Mouse (Mus musculus) MEL (cell line): ENCODE measurements at regions not wholly inside any gene's neighbourhood (a gene's known extent, or its start where the extent isn't known, plus 50 kb on each side); places are given as distances from the start of the nearest gene placed in this dataset.
A peak's percentile ranks its signal among the peaks of the same experiment; 100 is the strongest.

ENCODE experiments used
- DNase-seq: peaks from one replicate; pipeline ENCODE4 v3.0.0; 2011; ENCODE audit warnings: low read depth, low spot score
- H3K27ac ChIP-seq: 2 replicates; pipeline ENCODE4 v1.5.1; 2012; ENCODE audit warnings: low read depth, mild to moderate bottlenecking, control low read depth, low read length, moderate library complexity; ENCODE audit not compliant: control insufficient read depth
- H3K27me3 ChIP-seq, 2 experiments: fragments of 150-350 bp in 1 of 2; sonication (generic) in 1 of 2; 2 replicates each; pipeline ENCODE4 v1.6.1; 2012; ENCODE audit warnings: low read length in 2 of 2, mild to moderate bottlenecking in 2 of 2, improper control_type of control experiment in 1 of 2, moderate library complexity in 1 of 2; ENCODE audit not compliant: insufficient read depth in 2 of 2, control insufficient read depth in 1 of 2
- H3K36me3 ChIP-seq, 2 experiments: 2 replicates each; pipeline ENCODE4 v1.6.1; 2012 to 2014; ENCODE audit warnings: low read length in 2 of 2, improper control_type of control experiment in 1 of 2, inconsistent platforms in 1 of 2, mild to moderate bottlenecking in 1 of 2; ENCODE audit not compliant: insufficient read depth in 2 of 2, control insufficient read depth in 1 of 2
- H3K4me1 ChIP-seq, 2 experiments: fragments of 150-350 bp in 1 of 2; sonication (generic) in 1 of 2; 2 replicates each; pipeline ENCODE4 v1.6.1; 2012; ENCODE audit warnings: low read length in 2 of 2, improper control_type of control experiment in 1 of 2, mild to moderate bottlenecking in 1 of 2; ENCODE audit not compliant: insufficient read depth in 2 of 2, control insufficient read depth in 1 of 2
- H3K4me3 ChIP-seq, 2 experiments: fragments of 150-350 bp in 1 of 2; sonication (generic) in 1 of 2; 2 replicates each; pipeline ENCODE4 v1.5.1; 2012; ENCODE audit warnings: low read depth in 2 of 2, low read length in 2 of 2, mild to moderate bottlenecking in 2 of 2, moderate library complexity in 2 of 2, control low read depth in 1 of 2, improper control_type of control experiment in 1 of 2; ENCODE audit not compliant: control insufficient read depth in 1 of 2, insufficient read depth in 1 of 2
- H3K79me2 ChIP-seq: 2 replicates; pipeline ENCODE4 v1.6.1; 2012; ENCODE audit warnings: mild to moderate bottlenecking, low read length, moderate library complexity; ENCODE audit not compliant: control insufficient read depth, poor library complexity, insufficient read depth
- H3K9ac ChIP-seq: 2 replicates; pipeline ENCODE4 v1.6.1; 2012; ENCODE audit warnings: low read depth, mild to moderate bottlenecking, control low read depth, low read length, moderate library complexity; ENCODE audit not compliant: control insufficient read depth, poor library complexity, severe bottlenecking
- H3K9me3 ChIP-seq: fragments of 150-350 bp; sonication (generic); replicated peaks from 2 replicates; pipeline ENCODE4 v1.6.1; 2012; ENCODE audit warnings: mild to moderate bottlenecking, low read length, improper control_type of control experiment, moderate library complexity; ENCODE audit not compliant: insufficient read depth
- BHLHE40 ChIP-seq: IDR thresholded peaks from 2 replicates; pipeline ENCODE4 v1.6.1; 2012; ENCODE audit warnings: low read depth, mild to moderate bottlenecking, inconsistent platforms, low read length, improper control_type of control experiment, borderline replicate concordance
- CHD1 ChIP-seq: IDR thresholded peaks from 2 replicates; pipeline ENCODE4 v1.6.1; 2012; ENCODE audit warnings: low read depth, mild to moderate bottlenecking, inconsistent platforms, low read length, improper control_type of control experiment
- CTCF ChIP-seq, 3 experiments: IDR thresholded peaks in 2 of 3; conservative IDR thresholded peaks in 1 of 3; 2 replicates each; pipeline ENCODE4 v1.5.1; 2011 to 2012; ENCODE audit warnings: low read length in 3 of 3, low read depth in 2 of 3, mild to moderate bottlenecking in 2 of 3, improper control_type of control experiment in 1 of 3, inconsistent platforms in 1 of 3, mixed read lengths in 1 of 3, moderate library complexity in 1 of 3; ENCODE audit not compliant: control insufficient read depth in 1 of 3, insufficient read depth in 1 of 3, poor library complexity in 1 of 3, severe bottlenecking in 1 of 3
- E2F4 ChIP-seq: IDR thresholded peaks from 2 replicates; pipeline ENCODE4 v1.6.1; 2011; ENCODE audit warnings: low read depth, low read length, improper control_type of control experiment, borderline replicate concordance
- ELF1 ChIP-seq: IDR thresholded peaks from 2 replicates; pipeline ENCODE4 v1.6.1; 2014; ENCODE audit warnings: low read depth, mild to moderate bottlenecking, inconsistent platforms, low read length, improper control_type of control experiment, moderate library complexity
- EP300 ChIP-seq, 2 experiments: IDR thresholded peaks; 2 replicates each; pipeline ENCODE4 v1.6.1; 2011; ENCODE audit warnings: improper control_type of control experiment in 2 of 2, low read length in 2 of 2, low read depth in 1 of 2, mild to moderate bottlenecking in 1 of 2
- ETS1 ChIP-seq: IDR thresholded peaks from 2 replicates; pipeline ENCODE4 v1.6.1; 2012; ENCODE audit warnings: low read depth, mild to moderate bottlenecking, inconsistent platforms, low read length, improper control_type of control experiment, moderate library complexity
- GABPA ChIP-seq: IDR thresholded peaks from 2 replicates; pipeline ENCODE4 v1.6.1; 2012; ENCODE audit warnings: low read depth, mild to moderate bottlenecking, inconsistent platforms, low read length, improper control_type of control experiment, moderate library complexity
- GATA1 ChIP-seq: IDR thresholded peaks from 2 replicates; pipeline ENCODE4 v1.6.1; 2011; ENCODE audit warnings: low read depth, low read length, improper control_type of control experiment
- HCFC1 ChIP-seq: IDR thresholded peaks from 2 replicates; pipeline ENCODE4 v1.6.1; 2012; ENCODE audit warnings: low read depth, mild to moderate bottlenecking, inconsistent platforms, low read length, improper control_type of control experiment, moderate library complexity
- JUND ChIP-seq: IDR thresholded peaks from 2 replicates; pipeline ENCODE4 v1.6.1; 2011; ENCODE audit warnings: low read depth, mild to moderate bottlenecking, improper control_type of control experiment, low read length
- KAT2A ChIP-seq: conservative IDR thresholded peaks from 2 replicates; pipeline ENCODE4 v1.6.1; 2012; ENCODE audit warnings: low read depth, low read length, improper control_type of control experiment, inconsistent platforms
- MEF2A ChIP-seq: IDR thresholded peaks from 2 replicates; pipeline ENCODE4 v1.6.1; 2014; ENCODE audit warnings: low read depth, mild to moderate bottlenecking, inconsistent platforms, low read length, improper control_type of control experiment; ENCODE audit not compliant: poor library complexity, insufficient replicate concordance, severe bottlenecking; ENCODE audit errors: extremely low read depth
- MXI1 ChIP-seq: IDR thresholded peaks from 2 replicates; pipeline ENCODE4 v1.6.1; 2011; ENCODE audit warnings: mild to moderate bottlenecking, low read depth, low read length, improper control_type of control experiment
- NRF1 ChIP-seq: IDR thresholded peaks from 2 replicates; pipeline ENCODE4 v1.6.1; 2014; ENCODE audit warnings: low read depth, mild to moderate bottlenecking, inconsistent platforms, low read length, improper control_type of control experiment, moderate library complexity; ENCODE audit not compliant: poor library complexity, insufficient read depth, severe bottlenecking
- POLR2AphosphoS2 ChIP-seq: IDR thresholded peaks from 2 replicates; pipeline ENCODE4 v1.6.1; 2011; ENCODE audit warnings: low read length, improper control_type of control experiment
- RAD21 ChIP-seq: IDR thresholded peaks from 2 replicates; pipeline ENCODE4 v1.6.1; 2011; ENCODE audit warnings: mild to moderate bottlenecking, low read depth, low read length, improper control_type of control experiment
- RCOR1 ChIP-seq: IDR thresholded peaks from 2 replicates; pipeline ENCODE4 v1.6.1; 2012; ENCODE audit warnings: low read depth, mild to moderate bottlenecking, inconsistent platforms, low read length, improper control_type of control experiment
- SIN3A ChIP-seq: IDR thresholded peaks from 2 replicates; pipeline ENCODE4 v1.6.1; 2012; ENCODE audit warnings: low read length, improper control_type of control experiment, inconsistent platforms
- SMC3 ChIP-seq: IDR thresholded peaks from 2 replicates; pipeline ENCODE4 v1.6.1; 2011; ENCODE audit warnings: low read depth, low read length, improper control_type of control experiment
- TAL1 ChIP-seq: IDR thresholded peaks from 2 replicates; pipeline ENCODE4 v1.6.1; 2012; ENCODE audit warnings: mild to moderate bottlenecking, inconsistent platforms, low read length, moderate library complexity, mixed read lengths
- TCF12 ChIP-seq: IDR thresholded peaks from 2 replicates; pipeline ENCODE4 v1.6.1; 2014; ENCODE audit warnings: low read depth, mild to moderate bottlenecking, inconsistent platforms, low read length, improper control_type of control experiment, moderate library complexity
- UBTF ChIP-seq: IDR thresholded peaks from 2 replicates; pipeline ENCODE4 v1.6.1; 2012; ENCODE audit warnings: low read depth, mild to moderate bottlenecking, inconsistent platforms, low read length, improper control_type of control experiment, moderate library complexity, borderline replicate concordance; ENCODE audit not compliant: insufficient read depth
- USF1 ChIP-seq: IDR thresholded peaks from 2 replicates; pipeline ENCODE4 v1.6.1; 2014; ENCODE audit warnings: low read depth, mild to moderate bottlenecking, inconsistent platforms, low read length, improper control_type of control experiment, moderate library complexity
- ZC3H11A ChIP-seq: IDR thresholded peaks from 2 replicates; pipeline ENCODE4 v1.6.1; 2012; ENCODE audit warnings: low read depth, mild to moderate bottlenecking, inconsistent platforms, low read length, improper control_type of control experiment
- ZMIZ1 ChIP-seq: IDR thresholded peaks from 2 replicates; pipeline ENCODE4 v1.6.1; 2012; ENCODE audit warnings: low read depth, mild to moderate bottlenecking, inconsistent platforms, low read length, improper control_type of control experiment, moderate library complexity
- ZNF384 ChIP-seq: IDR thresholded peaks from 2 replicates; pipeline ENCODE4 v1.6.1; 2012; ENCODE audit warnings: low read depth, mild to moderate bottlenecking, inconsistent platforms, low read length, improper control_type of control experiment

GRCm38 (mm10) chr1:151095344-151096050, 86.8 kb upstream of the Gm47985 start (continued):
- TF ChIP-seq CTCF (IDR thresholded peaks at IDR 0.05 in 2 of 3, conservative IDR thresholded peaks at IDR 0.05 in 1 of 3; ENCODE audit: control insufficient read depth in 1 of 3, insufficient read depth in 1 of 3, low read depth in 2 of 3, low read length in 3 of 3, poor library complexity in 1 of 3, severe bottlenecking in 1 of 3) (0 out of 6 replicates have a peak, but pooled peaks of 1 of the 3 experiments have one; percentile 3), SMC3 (no peak), ELF1 (0 out of 2 replicates have a peak, but pooled peaks have one; percentile 3), RAD21 (no peak)

DNA sequence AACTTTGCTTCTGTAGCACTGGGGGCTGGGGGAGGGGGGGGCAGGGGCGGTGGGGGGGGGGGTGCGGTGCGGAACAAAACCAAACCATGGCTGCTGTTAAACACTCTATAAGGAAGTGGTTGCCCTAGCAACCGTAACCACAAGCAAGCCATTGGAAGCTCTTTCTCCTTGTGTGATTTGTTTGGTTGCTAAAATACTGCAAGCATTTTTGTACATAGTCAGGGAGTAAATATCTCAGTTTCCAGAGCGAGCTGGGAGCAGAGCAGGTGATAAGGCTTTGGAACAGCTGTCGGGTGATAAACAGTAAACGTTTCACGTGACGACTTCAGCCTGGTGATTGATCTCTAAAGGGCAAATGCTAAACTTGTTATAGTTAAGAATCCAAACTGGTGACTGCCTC, 86.3 kb upstream of the Gm47985 start:
- Histone ChIP-seq H3K27ac (peak overlapping the region; percentile 99), H3K9ac (peak overlapping the region; percentile 72; the same call in 1 of the 2 replicates)

DNA sequence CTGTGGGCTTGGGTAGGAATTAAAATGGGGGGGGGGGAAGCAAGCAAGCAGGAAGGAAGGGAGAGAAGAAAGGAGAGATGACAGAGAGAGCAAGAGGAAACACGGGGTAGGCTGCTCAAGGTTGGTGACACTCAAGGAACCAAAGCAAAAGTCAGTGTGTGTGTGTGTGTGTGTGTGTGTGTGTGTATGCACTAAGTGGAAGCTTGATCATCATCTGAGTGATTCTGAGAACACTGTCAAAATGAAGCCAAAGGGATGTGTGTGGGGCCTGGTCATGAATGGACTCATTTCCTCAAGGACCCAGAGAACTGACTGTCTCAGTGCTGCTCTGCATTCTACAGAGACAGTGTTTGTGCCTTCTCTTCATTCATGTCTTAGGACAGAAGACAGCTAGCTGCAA, 84.8 kb upstream of the Gm47985 start:
- Histone ChIP-seq H3K4me1 (peaks cover 14 to 23% of the 10 kb centered on the region in 2 experiments), H3K9me3 (no peaks in the 10 kb centered on the region), H3K27ac (no peak overlapping the region), H3K79me2 (no peaks in the 10 kb centered on the region; the same call in 1 of the 2 replicates), H3K27me3 (no peaks in the 10 kb centered on the region), H3K36me3 (peaks cover 0 to 24% of the 10 kb centered on the region in 2 experiments; a peak in 2 of 4 replicates), H3K4me3 (no peak overlapping the region), H3K9ac (no peak overlapping the region)
- DNase-seq, result no peak
- TF ChIP-seq KAT2A (no peak), ELF1 (no peak), NRF1 (no peak), MEF2A (no peak), UBTF (no peak), CTCF (IDR thresholded peaks at IDR 0.05 in 2 of 3, conservative IDR thresholded peaks at IDR 0.05 in 1 of 3; ENCODE audit: control insufficient read depth in 1 of 3, insufficient read depth in 1 of 3, low read depth in 2 of 3, low read length in 3 of 3, poor library complexity in 1 of 3, severe bottlenecking in 1 of 3) (no peak), HCFC1 (no peak), TCF12 (no peak), USF1 (no peak), ZC3H11A (no peak)

More for the DNA sequence above, 86.3 kb upstream of the Gm47985 start:
- H3K4me1 ChIP-seq, result peaks cover 13 to 18% of the 10 kb centered on the region in 2 experiments
- peaks cover 0 to 16% of the 10 kb centered on the region in 2 experiments; a peak in 2 of 4 replicates for H3K36me3 ChIP-seq
- H3K79me2 ChIP-seq, result no peaks in the 10 kb centered on the region; the same call in 1 of the 2 replicates
- no peaks in the 10 kb centered on the region for H3K9me3 ChIP-seq
- H3K27me3 ChIP-seq, result no peaks in the 10 kb centered on the region
- TF ChIP-seq ZMIZ1, result no peak
- peak; percentile 43; the same call in 1 of the 2 replicates for TF ChIP-seq MXI1
- TF ChIP-seq POLR2AphosphoS2, result no peak
- peak; percentile 88 for TF ChIP-seq USF1
- peak; percentile 75; the same call in 1 of the 2 replicates for TF ChIP-seq RCOR1
- TF ChIP-seq CTCF (IDR thresholded peaks at IDR 0.05 in 2 of 3, conservative IDR thresholded peaks at IDR 0.05 in 1 of 3; ENCODE audit: control insufficient read depth in 1 of 3, insufficient read depth in 1 of 3, low read depth in 2 of 3, low read length in 3 of 3, poor library complexity in 1 of 3, severe bottlenecking in 1 of 3), result no peak
- no peak for TF ChIP-seq ZNF384
- TF ChIP-seq CHD1, result no peak
- TF ChIP-seq ETS1, result peak; percentile 99
- no peak for TF ChIP-seq MEF2A
- TF ChIP-seq SIN3A, result peak; percentile 84
- peak; percentile 87 to 93 for TF ChIP-seq EP300 (IDR thresholded peaks at IDR 0.05; ENCODE audit: low read depth in 1 of 2, low read length in 2 of 2)
- peak; percentile 99 for TF ChIP-seq BHLHE40
- peak; percentile 96 for TF ChIP-seq TCF12
- TF ChIP-seq JUND, result no peak
- no peak for TF ChIP-seq KAT2A
- no peak for TF ChIP-seq GABPA
- no peak for TF ChIP-seq E2F4
- peak; percentile 96 for TF ChIP-seq GATA1
- peak; percentile 85 for TF ChIP-seq TAL1
- DNase-seq, result peak; percentile 89
- peak overlapping the region; percentile 10 for H3K4me3 ChIP-seq
